Mouse (Mus musculus): ENCODE measurements around the gene Ccdc28a. TPM values are rescaled to one million over a fixed set of nuclear protein-coding genes. Genes with fewer than 3 reads are reported as not detected.

Ccdc28a gene
- polyA plus RNA-seq, 1 experiment, result 29.5 TPM

GRCm38 (mm10) chr10:18194737-18195141 is 40.1 kb downstream of the Ccdc28a start:
- no peak overlapping the region for H3K27ac ChIP-seq (ENCODE audit: insufficient read depth, low read depth, low read length)
- no peaks in the 10 kb centered on the region for H3K36me3 ChIP-seq (ENCODE audit: control insufficient read depth, insufficient read depth, low read length)
- no peak overlapping the region for H3K4me3 ChIP-seq (ENCODE audit: insufficient read depth, low read depth, low read length)
- TF ChIP-seq POLR2A (IDR thresholded peaks at IDR 0.05; ENCODE audit: low read depth, low read length) (no peak), CTCF (conservative IDR thresholded peaks at IDR 0.05; ENCODE audit: insufficient read depth, insufficient read length, low read depth, low read length) (no peak)
- no peaks in the 10 kb centered on the region for H3K27me3 ChIP-seq (replicated peaks; ENCODE audit: control insufficient read depth, insufficient read depth, low read length)
- DNase-seq, result no peak
- whole genome bisulfite sequencing, result 34% methylated on average over 14 of the region's 14 CpGs
- H3K4me1 ChIP-seq (ENCODE audit: control insufficient read depth, insufficient read depth, low read length), result no peaks in the 10 kb centered on the region; the same call in 1 of the 2 replicates

- Histone ChIP-seq H3K4me1 (ENCODE audit: control insufficient read depth, insufficient read depth, low read length) (no peaks in the 10 kb centered on the region; the same call in 1 of the 2 replicates), H3K27me3 (replicated peaks; ENCODE audit: control insufficient read depth, insufficient read depth, low read length) (no peaks in the 10 kb centered on the region), H3K4me3 (ENCODE audit: insufficient read depth, low read depth, low read length) (no peak overlapping the region), H3K36me3 (ENCODE audit: control insufficient read depth, insufficient read depth, low read length) (no peaks in the 10 kb centered on the region), H3K27ac (ENCODE audit: insufficient read depth, low read depth, low read length) (no peak overlapping the region)
- WGBS, result 75% methylated on average over 11 of the region's 11 CpGs
- TF ChIP-seq CTCF (conservative IDR thresholded peaks at IDR 0.05; ENCODE audit: insufficient read depth, insufficient read length, low read depth, low read length) (no peak), POLR2A (IDR thresholded peaks at IDR 0.05; ENCODE audit: low read depth, low read length) (no peak)
- DNase-seq, result no peak
Measured at GRCm38 (mm10) chr10:18194156-18194555, 40.6 kb downstream of the Ccdc28a start.

- TF ChIP-seq CTCF (conservative IDR thresholded peaks at IDR 0.05; ENCODE audit: insufficient read depth, insufficient read length, low read depth, low read length) (no peak), POLR2A (IDR thresholded peaks at IDR 0.05; ENCODE audit: low read depth, low read length) (no peak)
- no peaks in the 10 kb centered on the region for H3K27me3 ChIP-seq (replicated peaks; ENCODE audit: control insufficient read depth, insufficient read depth, low read length)
- H3K27ac ChIP-seq (ENCODE audit: insufficient read depth, low read depth, low read length), result no peak overlapping the region
- H3K36me3 ChIP-seq (ENCODE audit: control insufficient read depth, insufficient read depth, low read length), result no peaks in the 10 kb centered on the region
- WGBS, result 77% methylated on average over 11 of the region's 11 CpGs
- DNase-seq, result no peak
- no peaks in the 10 kb centered on the region for H3K4me1 ChIP-seq (ENCODE audit: control insufficient read depth, insufficient read depth, low read length)
- no peak overlapping the region for H3K4me3 ChIP-seq (ENCODE audit: insufficient read depth, low read depth, low read length)
Measured at GRCm38 (mm10) chr10:18193221-18193620, 41.6 kb downstream of the Ccdc28a start.

DNA sequence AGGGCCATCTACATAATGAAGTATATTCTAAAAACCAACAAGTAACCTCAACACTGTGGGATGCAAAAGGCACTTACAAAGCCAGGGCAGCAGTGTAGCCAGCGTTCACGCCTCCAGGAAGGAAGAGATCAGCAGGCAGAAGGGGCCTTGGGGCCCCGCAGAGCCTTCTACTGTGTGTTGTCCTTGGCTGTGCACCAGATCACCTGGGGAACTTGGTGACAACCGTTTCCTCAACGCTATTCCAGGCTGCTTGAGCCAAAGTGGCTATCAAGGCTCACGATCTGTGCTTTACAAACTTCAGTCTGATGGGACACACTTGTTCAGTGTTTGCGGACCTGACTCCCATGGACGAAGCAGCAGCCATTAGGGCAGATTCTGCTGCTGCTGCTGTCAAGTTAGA is 43.1 kb downstream of the Ccdc28a start:
- DNase-seq, result no peak
- TF ChIP-seq CTCF (conservative IDR thresholded peaks at IDR 0.05; ENCODE audit: insufficient read depth, insufficient read length, low read depth, low read length) (no peak), POLR2A (IDR thresholded peaks at IDR 0.05; ENCODE audit: low read depth, low read length) (no peak)
- Histone ChIP-seq H3K27ac (ENCODE audit: insufficient read depth, low read depth, low read length) (no peak overlapping the region), H3K36me3 (ENCODE audit: control insufficient read depth, insufficient read depth, low read length) (no peaks in the 10 kb centered on the region), H3K4me1 (ENCODE audit: control insufficient read depth, insufficient read depth, low read length) (no peaks in the 10 kb centered on the region), H3K4me3 (ENCODE audit: insufficient read depth, low read depth, low read length) (no peak overlapping the region), H3K27me3 (replicated peaks; ENCODE audit: control insufficient read depth, insufficient read depth, low read length) (no peaks in the 10 kb centered on the region)
- WGBS, result 39% methylated on average over 8 of the region's 8 CpGs

GRCm38 (mm10) chr10:18189498-18189897 is 45.3 kb downstream of the Ccdc28a start:
- TF ChIP-seq CTCF (conservative IDR thresholded peaks at IDR 0.05; ENCODE audit: insufficient read depth, insufficient read length, low read depth, low read length) (no peak), POLR2A (IDR thresholded peaks at IDR 0.05; ENCODE audit: low read depth, low read length) (no peak)
- Histone ChIP-seq H3K4me3 (ENCODE audit: insufficient read depth, low read depth, low read length) (no peak overlapping the region), H3K27ac (ENCODE audit: insufficient read depth, low read depth, low read length) (no peak overlapping the region), H3K27me3 (replicated peaks; ENCODE audit: control insufficient read depth, insufficient read depth, low read length) (no peaks in the 10 kb centered on the region), H3K4me1 (ENCODE audit: control insufficient read depth, insufficient read depth, low read length) (no peaks in the 10 kb centered on the region), H3K36me3 (ENCODE audit: control insufficient read depth, insufficient read depth, low read length) (no peaks in the 10 kb centered on the region)
- 86% methylated on average over 4 of the region's 4 CpGs for WGBS
- DNase-seq, result no peak

DNA sequence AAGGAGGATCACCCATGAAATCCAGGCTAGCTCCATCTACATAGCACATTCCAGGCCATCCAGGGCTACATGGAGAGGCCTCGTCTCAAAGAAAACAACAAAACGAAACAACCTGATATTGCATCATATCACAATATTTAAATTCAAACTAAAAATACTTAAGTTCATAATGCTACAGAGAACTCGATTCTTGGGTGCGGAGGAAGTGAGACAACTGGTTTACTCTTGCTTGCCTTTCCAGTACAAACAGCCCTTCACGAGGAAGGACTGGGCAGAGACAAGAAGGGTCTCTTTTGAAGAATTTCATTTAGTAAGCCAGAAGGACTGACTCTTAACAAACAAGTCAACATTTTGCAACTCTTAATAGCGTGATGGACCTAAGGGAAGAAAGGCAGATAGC is 46.2 kb downstream of the Ccdc28a start:
- no peak for DNase-seq
- WGBS, result 86% methylated on average over 6 of the region's 6 CpGs
- Histone ChIP-seq H3K27ac (ENCODE audit: insufficient read depth, low read depth, low read length) (no peak overlapping the region), H3K4me3 (ENCODE audit: insufficient read depth, low read depth, low read length) (no peak overlapping the region), H3K36me3 (ENCODE audit: control insufficient read depth, insufficient read depth, low read length) (no peaks in the 10 kb centered on the region), H3K27me3 (replicated peaks; ENCODE audit: control insufficient read depth, insufficient read depth, low read length) (no peaks in the 10 kb centered on the region), H3K4me1 (ENCODE audit: control insufficient read depth, insufficient read depth, low read length) (no peaks in the 10 kb centered on the region)
- TF ChIP-seq CTCF (conservative IDR thresholded peaks at IDR 0.05; ENCODE audit: insufficient read depth, insufficient read length, low read depth, low read length) (no peak), POLR2A (IDR thresholded peaks at IDR 0.05; ENCODE audit: low read depth, low read length) (no peak)

GRCm38 (mm10) chr10:18182246-18182645 is 52.6 kb downstream of the Ccdc28a start:
- Histone ChIP-seq H3K4me3 (ENCODE audit: insufficient read depth, low read depth, low read length) (no peak overlapping the region), H3K27ac (ENCODE audit: insufficient read depth, low read depth, low read length) (no peak overlapping the region), H3K27me3 (replicated peaks; ENCODE audit: control insufficient read depth, insufficient read depth, low read length) (no peaks in the 10 kb centered on the region), H3K36me3 (ENCODE audit: control insufficient read depth, insufficient read depth, low read length) (no peaks in the 10 kb centered on the region), H3K4me1 (ENCODE audit: control insufficient read depth, insufficient read depth, low read length) (no peaks in the 10 kb centered on the region)
- 88% methylated on average over 5 of the region's 5 CpGs for WGBS
- no peak for TF ChIP-seq CTCF (conservative IDR thresholded peaks at IDR 0.05; ENCODE audit: insufficient read depth, insufficient read length, low read depth, low read length)
- no peak for TF ChIP-seq POLR2A (IDR thresholded peaks at IDR 0.05; ENCODE audit: low read depth, low read length)
- DNase-seq, result no peak

DNA sequence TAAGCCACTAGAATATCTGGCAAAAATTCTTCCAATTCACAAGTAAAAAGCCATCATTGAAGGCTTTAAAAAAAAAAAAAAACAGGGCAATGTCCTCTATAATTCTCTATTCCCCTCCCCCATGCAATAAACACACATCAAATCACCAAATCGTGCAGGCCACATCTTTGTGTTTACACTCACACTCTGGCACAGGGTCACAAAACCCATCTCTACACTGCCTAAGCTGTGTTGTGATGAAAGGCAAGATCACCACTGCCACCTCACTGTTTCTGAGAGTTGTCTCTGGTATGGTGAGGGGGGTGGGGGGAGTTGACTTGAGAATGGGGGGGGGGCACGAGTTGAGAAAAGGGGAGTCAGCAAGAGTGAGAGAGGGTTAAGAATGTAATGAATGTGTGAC is 57.5 kb downstream of the Ccdc28a start:
- 51% methylated on average over 2 of the region's 2 CpGs for WGBS
- no peak for DNase-seq
- H3K36me3 ChIP-seq (ENCODE audit: control insufficient read depth, insufficient read depth, low read length), result no peaks in the 10 kb centered on the region

More for the DNA sequence above, 57.5 kb downstream of the Ccdc28a start:
- Histone ChIP-seq H3K27me3 (replicated peaks; ENCODE audit: control insufficient read depth, insufficient read depth, low read length) (no peaks in the 10 kb centered on the region), H3K4me1 (ENCODE audit: control insufficient read depth, insufficient read depth, low read length) (no peaks in the 10 kb centered on the region), H3K27ac (ENCODE audit: insufficient read depth, low read depth, low read length) (no peak overlapping the region), H3K4me3 (ENCODE audit: insufficient read depth, low read depth, low read length) (no peak overlapping the region)
- TF ChIP-seq POLR2A (IDR thresholded peaks at IDR 0.05; ENCODE audit: low read depth, low read length) (no peak), CTCF (conservative IDR thresholded peaks at IDR 0.05; ENCODE audit: insufficient read depth, insufficient read length, low read depth, low read length) (no peak)

Data from kidney, adult 2 months (tissue).